Mouse (Mus musculus): ENCODE measurements around the gene Tor4a.

DNA sequence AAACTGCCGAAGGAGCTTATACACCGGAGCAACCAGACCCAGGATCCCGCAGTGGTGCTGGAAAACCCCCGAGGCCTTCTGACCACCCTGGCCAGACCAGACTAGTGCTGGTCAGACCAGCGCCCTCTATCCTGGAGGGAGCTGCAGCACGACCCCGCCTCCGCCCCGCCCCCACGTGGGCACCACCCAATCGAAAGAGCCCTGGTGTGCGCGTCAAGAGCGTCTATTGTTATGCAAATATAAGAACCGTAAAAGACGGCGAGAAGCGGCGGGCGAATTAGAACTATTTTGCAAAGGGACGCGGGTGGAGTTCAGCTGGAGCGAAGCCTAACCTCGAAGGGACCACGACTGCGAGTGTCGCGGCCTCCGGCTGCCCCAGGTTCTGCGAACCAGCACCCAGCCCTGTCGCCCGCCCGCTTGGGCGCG, 16.2 kb downstream of the Tor4a start, which contains the start of gene Nrarp:
- TF ChIP-seq CTCF (conservative IDR thresholded peaks at IDR 0.05; ENCODE audit: insufficient read depth, insufficient read length, low read depth, low read length), result no peak; the same call in 1 of the 2 replicates
- no peak for TF ChIP-seq POLR2A (IDR thresholded peaks at IDR 0.05; ENCODE audit: low read depth, low read length)

Measured in kidney, adult 2 months (tissue).